Comparison of ENCODE assay signal across 15 mouse cellular contexts in genomic region chr9:104140351-104140750, GRCm38 (mm10). TPM values are rescaled to one million over a fixed set of nuclear protein-coding genes. Genes with fewer than 3 reads are reported as not detected.
"Had no signal": no experiment of that assay in that cellular context is flagged by ENCODE, and none has a peak within 500 bp of the region (broad histone marks: within the 10 kb centered on the region; RNA-seq: fewer than 3 reads in every experiment).

No protein-coding gene starts in this region.

- DNase-seq: kidney, adult 18-20 months; kidney, adult 9 months; kidney, postnatal 14 days; kidney, postnatal 4 days; left cerebral cortex, postnatal 4 days; liver, postnatal 0 days; lung, postnatal 10 days; lung, postnatal 36 days; retina, postnatal 1 day; thymus, adult 18-20 months; thymus, postnatal 36 days had no signal

- ATAC-seq: liver, postnatal 0 days; midbrain, embryonic 13.5 days; midbrain, embryonic 16.5 days had no signal

RNA-seq across cellular contexts. Expression of gene Ackr4, which starts 13.6 kb away (rescaled TPM):
- total RNA-seq: left cerebral cortex, adult 8-10 months; monocyte, adult 5-6 weeks had no signal
